Mouse (Mus musculus): Measurements from ENCODE around the gene Wbp1. TPM values are rescaled to one million over a fixed set of nuclear protein-coding genes. Genes with fewer than 3 reads are reported as not detected.

The Wbp1 gene
- polyA plus RNA-seq, 2 experiments from 2014 or later: 21.2 to 31.7 TPM

- ATAC-seq: peak; percentile 50
These were observed 5.5 kb downstream of the Wbp1 start for GRCm38 (mm10) chr6:83115682-83116372.

- ATAC-seq: peak; percentile 89
These were observed 6.2 kb downstream of the Wbp1 start, which contains the start of gene Mogs for GRCm38 (mm10) chr6:83115011-83115671. Gene Mogs (plus strand): TSS chr6:83115496.

GRCm38 (mm10) chr6:83111510-83112136 is 9.7 kb downstream of the Wbp1 start:
- no peak for ATAC-seq

- peak; percentile 77 for ATAC-seq
These were observed 12.3 kb downstream of the Wbp1 start, which contains the start of gene Mrpl53 for GRCm38 (mm10) chr6:83108762-83109668. Gene Mrpl53 (plus strand): TSS chr6:83109040.

- no peak for ATAC-seq
These were observed 13.6 kb downstream of the Wbp1 start for GRCm38 (mm10) chr6:83107566-83108400.

GRCm38 (mm10) chr6:83104158-83104557 is 17.2 kb downstream of the Wbp1 start:
- no peak for ATAC-seq

GRCm38 (mm10) chr6:83103130-83103650 is 18.2 kb downstream of the Wbp1 start:
- ATAC-seq: no peak

- peak; percentile 77 for ATAC-seq
These were observed 19.4 kb downstream of the Wbp1 start for GRCm38 (mm10) chr6:83101688-83102556.

- ATAC-seq: peak; percentile 86
These were observed 20.1 kb downstream of the Wbp1 start, which contains the start of the genes Ccdc142 and Gm42688 for GRCm38 (mm10) chr6:83101316-83101687. Gene Ccdc142 (plus strand): TSS chr6:83101601. Gene Gm42688 (plus strand): TSS chr6:83101617.

- no peak for ATAC-seq
These were observed 22.9 kb downstream of the Wbp1 start for GRCm38 (mm10) chr6:83098411-83098810.

- ATAC-seq: peak; percentile 96
These were observed 25.4 kb downstream of the Wbp1 start for GRCm38 (mm10) chr6:83095968-83096367.

- ATAC-seq: no peak
These were observed 28.8 kb downstream of the Wbp1 start for GRCm38 (mm10) chr6:83092416-83093127.

GRCm38 (mm10) chr6:83087926-83088260 is 33.5 kb downstream of the Wbp1 start:
- ATAC-seq: no peak

GRCm38 (mm10) chr6:83087205-83087925 is 34.0 kb downstream of the Wbp1 start:
- no peak for ATAC-seq

GRCm38 (mm10) chr6:83086121-83087035 is 35.0 kb downstream of the Wbp1 start, which contains the start of gene Lbx2:
Gene Lbx2 (plus strand): TSS chr6:83086367.
- peak; percentile 36 for ATAC-seq

GRCm38 (mm10) chr6:83084477-83084876 is 36.9 kb downstream of the Wbp1 start:
- no peak for ATAC-seq

GRCm38 (mm10) chr6:83083497-83083896 is 37.9 kb downstream of the Wbp1 start:
- no peak for ATAC-seq

- no peak for ATAC-seq
These were observed 41.1 kb downstream of the Wbp1 start for GRCm38 (mm10) chr6:83080210-83080609.
